Mouse (Mus musculus) myocyte (in vitro differentiated cells): ENCODE data around the gene Cd70. TPM values are rescaled to one million over a fixed set of nuclear protein-coding genes. Genes with fewer than 3 reads are reported as not detected.

ENCODE experiments used
- H3K27me3 ChIP-seq: one replicate; pipeline ENCODE4 v1.6.1; 2011; ENCODE audit not compliant: control insufficient read depth, insufficient read depth, insufficient read length
- H3K36me3 ChIP-seq: one replicate; pipeline ENCODE4 v1.6.1; 2011; ENCODE audit not compliant: control insufficient read depth, insufficient read depth
- H3K4me2 ChIP-seq: one replicate; pipeline ENCODE4 v1.6.1; 2011; ENCODE audit warnings: low read depth, control low read depth
- H3K4me3 ChIP-seq: one replicate; pipeline ENCODE4 v1.5.1; 2011; ENCODE audit warnings: mild to moderate bottlenecking, control low read depth, moderate library complexity
- H3K79me2 ChIP-seq: one replicate; pipeline ENCODE4 v1.6.1; 2011; ENCODE audit not compliant: control insufficient read depth, insufficient read depth
- H3ac ChIP-seq: one replicate; pipeline ENCODE4 v1.6.1; 2011; ENCODE audit not compliant: control insufficient read depth, insufficient read length
- CEBPB ChIP-seq: IDR thresholded peaks from 2 replicates; pipeline ENCODE4 v1.6.1; 2011; ENCODE audit warnings: mild to moderate bottlenecking, moderate library complexity; ENCODE audit not compliant: poor library complexity, insufficient read depth, severe bottlenecking
- E2F4 ChIP-seq: IDR thresholded peaks from one replicate; pipeline ENCODE4 v1.6.1; 2011; ENCODE audit warnings: mild to moderate bottlenecking, control low read depth, moderate library complexity; ENCODE audit not compliant: insufficient read depth
- MAX ChIP-seq: IDR thresholded peaks from one replicate; pipeline ENCODE4 v1.6.1; 2011; ENCODE audit warnings: low read depth, mild to moderate bottlenecking, control low read depth
- MYOD1 ChIP-seq, 3 experiments: IDR thresholded peaks; one replicate each; pipeline ENCODE4 v1.6.1; 2011; ENCODE audit warnings: control low read depth in 2 of 3, low read depth in 2 of 3, mild to moderate bottlenecking in 2 of 3, moderate library complexity in 1 of 3; ENCODE audit not compliant: insufficient read length in 2 of 3, control insufficient read depth in 1 of 3
- MYOG ChIP-seq, 3 experiments: IDR thresholded peaks; one replicate each; pipeline ENCODE4 v1.6.1; 2011; ENCODE audit warnings: control low read depth in 2 of 3, low read depth in 2 of 3, mild to moderate bottlenecking in 2 of 3; ENCODE audit not compliant: insufficient read length in 2 of 3, control insufficient read depth in 1 of 3, insufficient read depth in 1 of 3
- POLR2A ChIP-seq: IDR thresholded peaks from one replicate; pipeline ENCODE4 v1.6.1; 2011; ENCODE audit warnings: low read depth, mild to moderate bottlenecking, control low read depth, moderate library complexity; ENCODE audit not compliant: insufficient read length
- POLR2AphosphoS2 ChIP-seq: IDR thresholded peaks from one replicate; pipeline ENCODE4 v1.6.1; 2011; ENCODE audit warnings: low read depth, control low read depth; ENCODE audit not compliant: insufficient read length
- REST ChIP-seq: IDR thresholded peaks from one replicate; pipeline ENCODE4 v1.6.1; 2011; ENCODE audit warnings: mild to moderate bottlenecking, control low read depth, moderate library complexity; ENCODE audit not compliant: insufficient read depth, insufficient read length
- SRF ChIP-seq: IDR thresholded peaks from one replicate; pipeline ENCODE4 v1.6.1; 2011; ENCODE audit warnings: low read depth; ENCODE audit not compliant: control insufficient read depth, insufficient read length
- TCF12 ChIP-seq: IDR thresholded peaks from one replicate; pipeline ENCODE4 v1.6.1; 2011; ENCODE audit warnings: mild to moderate bottlenecking, control low read depth; ENCODE audit not compliant: poor library complexity, insufficient read depth, severe bottlenecking
- TCF3 ChIP-seq: IDR thresholded peaks from one replicate; pipeline ENCODE4 v1.6.1; 2011; ENCODE audit warnings: low read depth, control low read depth; ENCODE audit not compliant: insufficient read length
- USF1 ChIP-seq: IDR thresholded peaks from one replicate; pipeline ENCODE4 v1.6.1; 2011; ENCODE audit warnings: low read depth, mild to moderate bottlenecking, control low read depth, moderate library complexity
- polyA plus RNA-seq: library from polyadenylated mRNA; unstranded; fragments of >200 nt; fragmentation: generic; extraction: Trizol; gene quantifications from one replicate; pipeline ENCODE4 v1.2.1, GENCODE M21; 2012; ENCODE audit warnings: missing spikeins

Gene Cd70
- polyA plus RNA-seq, 1 experiment, result not detected

DNA sequence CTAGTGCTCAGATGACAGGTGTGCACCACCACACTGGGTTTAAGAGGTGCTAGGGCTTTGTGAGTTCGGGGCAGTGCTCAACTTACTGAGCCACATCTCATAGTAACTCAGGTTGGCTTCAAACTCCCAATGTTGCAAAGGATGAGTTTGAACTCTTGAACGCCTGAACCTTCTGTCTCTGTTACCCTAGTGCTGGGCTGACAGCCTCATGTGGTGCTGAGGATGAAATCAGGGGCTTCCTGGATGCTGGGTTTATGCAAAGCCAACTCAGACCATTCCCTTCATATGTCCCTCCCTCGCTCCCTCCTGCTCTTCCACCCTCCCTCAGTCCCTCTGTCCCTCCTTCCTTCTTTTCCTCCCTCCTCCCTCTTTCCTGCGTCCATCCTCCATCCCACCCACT is 1.2 kb downstream of the Cd70 start:
- H3K79me2 ChIP-seq, result no peaks in the 10 kb centered on the region
- H3K27me3 ChIP-seq, result peaks cover 29% of the 10 kb centered on the region
- H3K36me3 ChIP-seq, result no peaks in the 10 kb centered on the region
- no peak overlapping the region for H3K4me3 ChIP-seq
- H3ac ChIP-seq, result no peak overlapping the region
- TF ChIP-seq E2F4 (no peak), TCF3 (no peak), USF1 (no peak), MYOD1 (IDR thresholded peaks at IDR 0.05; ENCODE audit: control insufficient read depth in 1 of 3, insufficient read length in 2 of 3, low read depth in 2 of 3) (no peak), POLR2A (no peak), MYOG (IDR thresholded peaks at IDR 0.05; ENCODE audit: control insufficient read depth in 1 of 3, insufficient read depth in 1 of 3, insufficient read length in 2 of 3, low read depth in 2 of 3) (no peak), SRF (no peak), MAX (no peak)
- no peak overlapping the region for H3K4me2 ChIP-seq

GRCm38 (mm10) chr17:57145115-57145514 is 4.5 kb downstream of the Cd70 start:
- Histone ChIP-seq H3K4me2 (no peak overlapping the region), H3ac (no peak overlapping the region), H3K79me2 (no peaks in the 10 kb centered on the region), H3K27me3 (peaks cover 22% of the 10 kb centered on the region), H3K4me3 (no peak overlapping the region), H3K36me3 (no peaks in the 10 kb centered on the region)
- TF ChIP-seq TCF12 (no peak), SRF (no peak), MYOD1 (IDR thresholded peaks at IDR 0.05; ENCODE audit: control insufficient read depth in 1 of 3, insufficient read length in 2 of 3, low read depth in 2 of 3) (no peak), POLR2A (no peak), MAX (no peak), CEBPB (no peak), USF1 (no peak), POLR2AphosphoS2 (no peak), E2F4 (no peak), TCF3 (no peak)

- H3K36me3 ChIP-seq, result no peaks in the 10 kb centered on the region
These were observed 5.9 kb downstream of the Cd70 start for GRCm38 (mm10) chr17:57143704-57144103.

DNA sequence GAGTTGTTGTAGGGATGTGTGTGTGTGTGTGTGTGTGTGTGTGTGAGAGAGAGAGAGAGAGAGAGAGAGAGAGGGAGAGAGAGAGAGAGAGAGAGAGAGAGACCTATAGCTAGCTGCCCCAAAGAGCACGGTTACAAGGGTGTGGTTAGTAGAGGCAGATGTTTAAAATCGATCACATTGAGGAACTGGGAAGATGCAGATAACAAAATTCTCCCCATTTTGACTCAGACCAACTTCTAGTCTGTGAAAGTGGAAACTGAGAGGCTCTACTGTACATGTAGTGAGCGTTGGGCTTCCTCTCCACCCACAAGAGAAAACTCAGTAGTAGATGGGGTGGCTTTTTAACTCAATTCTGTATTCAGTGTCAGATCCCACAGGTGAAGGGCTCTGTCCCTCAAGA is 9.9 kb downstream of the Cd70 start:
- no peaks in the 10 kb centered on the region for H3K27me3 ChIP-seq
- no peak for TF ChIP-seq POLR2AphosphoS2
- no peak for TF ChIP-seq TCF12
- TF ChIP-seq USF1, result no peak
- no peak for TF ChIP-seq MAX
- no peak for TF ChIP-seq POLR2A
- no peak for TF ChIP-seq TCF3
- TF ChIP-seq CEBPB, result no peak
- TF ChIP-seq MYOG (IDR thresholded peaks at IDR 0.05; ENCODE audit: control insufficient read depth in 1 of 3, insufficient read depth in 1 of 3, insufficient read length in 2 of 3, low read depth in 2 of 3), result no peak
- TF ChIP-seq MYOD1 (IDR thresholded peaks at IDR 0.05; ENCODE audit: control insufficient read depth in 1 of 3, insufficient read length in 2 of 3, low read depth in 2 of 3), result no peak
- TF ChIP-seq E2F4, result no peak
- TF ChIP-seq SRF, result no peak
- TF ChIP-seq REST, result no peak
- no peaks in the 10 kb centered on the region for H3K79me2 ChIP-seq
- no peak overlapping the region for H3K4me3 ChIP-seq
- no peaks in the 10 kb centered on the region for H3K36me3 ChIP-seq
- no peak overlapping the region for H3K4me2 ChIP-seq
- no peak overlapping the region for H3ac ChIP-seq

More at GRCm38 (mm10) chr17:57143704-57144103, 5.9 kb downstream of the Cd70 start:
- no peak overlapping the region for H3K4me3 ChIP-seq
- peaks cover 8% of the 10 kb centered on the region for H3K27me3 ChIP-seq
- no peaks in the 10 kb centered on the region for H3K79me2 ChIP-seq
- H3ac ChIP-seq, result no peak overlapping the region
- TF ChIP-seq CEBPB (no peak), SRF (no peak), POLR2A (no peak), TCF3 (no peak)
- no peak overlapping the region for H3K4me2 ChIP-seq

- Histone ChIP-seq H3ac (no peak overlapping the region), H3K27me3 (no peaks in the 10 kb centered on the region), H3K36me3 (no peaks in the 10 kb centered on the region), H3K4me2 (no peak overlapping the region), H3K79me2 (no peaks in the 10 kb centered on the region), H3K4me3 (no peak overlapping the region)
- no peak for TF ChIP-seq POLR2A
- TF ChIP-seq E2F4, result no peak
- no peak for TF ChIP-seq USF1
- TF ChIP-seq MAX, result no peak
- TF ChIP-seq TCF3, result no peak
- no peak for TF ChIP-seq SRF
- TF ChIP-seq REST, result no peak
- no peak for TF ChIP-seq POLR2AphosphoS2
- no peak for TF ChIP-seq CEBPB
- no peak for TF ChIP-seq MYOG (IDR thresholded peaks at IDR 0.05; ENCODE audit: control insufficient read depth in 1 of 3, insufficient read depth in 1 of 3, insufficient read length in 2 of 3, low read depth in 2 of 3)
- TF ChIP-seq MYOD1 (IDR thresholded peaks at IDR 0.05; ENCODE audit: control insufficient read depth in 1 of 3, insufficient read length in 2 of 3, low read depth in 2 of 3), result no peak
- TF ChIP-seq TCF12, result no peak
These were observed 10.9 kb downstream of the Cd70 start for GRCm38 (mm10) chr17:57138676-57139075.
